Mouse (Mus musculus): ENCODE measurements at regions not wholly inside any gene's neighbourhood (a gene's known extent, or its start where the extent isn't known, plus 50 kb on each side); places are given as distances from the start of the nearest gene placed in this dataset.

- ATAC-seq (no peak; the same call in 1 of the 2 replicates), DNase-seq (peak; percentile 48)
- no peaks in the 10 kb centered on the region for H3K4me1 ChIP-seq (ENCODE audit: insufficient read depth)
- 49% methylated on average over 15 of the region's 15 CpGs for WGBS
- H3K4me3 ChIP-seq (ENCODE audit: low read depth, low read length): no peak overlapping the region
- no peak overlapping the region for H3K4me2 ChIP-seq (ENCODE audit: low read depth)
- H3K9ac ChIP-seq: no peak overlapping the region
- H3K27me3 ChIP-seq (ENCODE audit: insufficient read depth, low read length): no peaks in the 10 kb centered on the region
- H3K36me3 ChIP-seq (ENCODE audit: insufficient read depth): no peaks in the 10 kb centered on the region
- no peak for TF ChIP-seq CTCF (IDR thresholded peaks at IDR 0.05; ENCODE audit: low read depth)
- H3K9me3 ChIP-seq (ENCODE audit: low read length): no peaks in the 10 kb centered on the region
- no peak overlapping the region for H3K27ac ChIP-seq (ENCODE audit: low read depth, low read length)
Observed at GRCm38 (mm10) chr13:97645107-97646020, 115.1 kb downstream of the Gm10260 start.

GRCm38 (mm10) chr13:97640236-97640635, 120.2 kb downstream of the Gm10260 start:
- Histone ChIP-seq H3K27ac (ENCODE audit: low read depth, low read length) (no peak overlapping the region), H3K9me3 (ENCODE audit: low read length) (no peaks in the 10 kb centered on the region; the same call in 1 of the 2 replicates), H3K27me3 (ENCODE audit: insufficient read depth, low read length) (no peaks in the 10 kb centered on the region), H3K4me1 (ENCODE audit: insufficient read depth) (peaks cover 8% of the 10 kb centered on the region), H3K4me3 (ENCODE audit: low read depth, low read length) (no peak overlapping the region), H3K36me3 (ENCODE audit: insufficient read depth) (no peaks in the 10 kb centered on the region), H3K9ac (no peak overlapping the region), H3K4me2 (ENCODE audit: low read depth) (no peak overlapping the region)
- 82% methylated on average over 3 of the region's 3 CpGs for WGBS
- no peak for TF ChIP-seq CTCF (IDR thresholded peaks at IDR 0.05; ENCODE audit: low read depth)
- DNase-seq: no peak
- no peak for ATAC-seq

- Histone ChIP-seq H3K9ac (no peak overlapping the region), H3K27ac (ENCODE audit: low read depth, low read length) (no peak overlapping the region), H3K4me3 (ENCODE audit: low read depth, low read length) (no peak overlapping the region), H3K9me3 (ENCODE audit: low read length) (no peaks in the 10 kb centered on the region; the same call in 1 of the 2 replicates), H3K4me2 (ENCODE audit: low read depth) (no peak overlapping the region), H3K4me1 (ENCODE audit: insufficient read depth) (peaks cover 8% of the 10 kb centered on the region), H3K27me3 (ENCODE audit: insufficient read depth, low read length) (no peaks in the 10 kb centered on the region), H3K36me3 (ENCODE audit: insufficient read depth) (no peaks in the 10 kb centered on the region)
- no peak for DNase-seq
- WGBS: 72% methylated on average over 3 of the region's 3 CpGs
- no peak for TF ChIP-seq CTCF (IDR thresholded peaks at IDR 0.05; ENCODE audit: low read depth)
- no peak for ATAC-seq
Observed at GRCm38 (mm10) chr13:97639656-97640055, 120.8 kb downstream of the Gm10260 start.

- H3K4me1 ChIP-seq (ENCODE audit: insufficient read depth): peaks cover 15% of the 10 kb centered on the region
Observed at GRCm38 (mm10) chr13:97638457-97639088, 121.9 kb downstream of the Gm10260 start.

GRCm38 (mm10) chr13:97637506-97637905, 122.9 kb downstream of the Gm10260 start:
- no peak for TF ChIP-seq CTCF (IDR thresholded peaks at IDR 0.05; ENCODE audit: low read depth)
- H3K4me3 ChIP-seq (ENCODE audit: low read depth, low read length): no peak overlapping the region
- H3K27ac ChIP-seq (ENCODE audit: low read depth, low read length): no peak overlapping the region
- DNase-seq: no peak
- no peaks in the 10 kb centered on the region for H3K27me3 ChIP-seq (ENCODE audit: insufficient read depth, low read length)
- WGBS: 89% methylated on average over 6 of the region's 6 CpGs
- no peak for ATAC-seq
- no peak overlapping the region for H3K9ac ChIP-seq
- H3K4me2 ChIP-seq (ENCODE audit: low read depth): no peak overlapping the region
- H3K9me3 ChIP-seq (ENCODE audit: low read length): no peaks in the 10 kb centered on the region; the same call in 1 of the 2 replicates
- H3K4me1 ChIP-seq (ENCODE audit: insufficient read depth): peaks cover 18% of the 10 kb centered on the region
- no peaks in the 10 kb centered on the region for H3K36me3 ChIP-seq (ENCODE audit: insufficient read depth)

More at GRCm38 (mm10) chr13:97638457-97639088, 121.9 kb downstream of the Gm10260 start:
- Histone ChIP-seq H3K27ac (ENCODE audit: low read depth, low read length) (peak overlapping the region; percentile 35; the same call in 1 of the 2 replicates), H3K4me2 (ENCODE audit: low read depth) (no peak overlapping the region), H3K27me3 (ENCODE audit: insufficient read depth, low read length) (no peaks in the 10 kb centered on the region), H3K36me3 (ENCODE audit: insufficient read depth) (no peaks in the 10 kb centered on the region), H3K4me3 (ENCODE audit: low read depth, low read length) (no peak overlapping the region), H3K9ac (no peak overlapping the region), H3K9me3 (ENCODE audit: low read length) (no peaks in the 10 kb centered on the region; the same call in 1 of the 2 replicates)
- TF ChIP-seq CTCF (IDR thresholded peaks at IDR 0.05; ENCODE audit: low read depth): no peak
- DNase-seq (peak; percentile 64), ATAC-seq (peak; percentile 88)
- WGBS: 30% methylated on average over 5 of the region's 5 CpGs

GRCm38 (mm10) chr13:97634041-97634788, 126.2 kb downstream of the Gm10260 start:
- TF ChIP-seq CTCF (IDR thresholded peaks at IDR 0.05; ENCODE audit: low read depth): no peak
- 70% methylated on average over 8 of the region's 8 CpGs for WGBS
- Histone ChIP-seq H3K4me1 (ENCODE audit: insufficient read depth) (peaks cover 18% of the 10 kb centered on the region), H3K27me3 (ENCODE audit: insufficient read depth, low read length) (no peaks in the 10 kb centered on the region), H3K9ac (no peak overlapping the region), H3K4me3 (ENCODE audit: low read depth, low read length) (no peak overlapping the region), H3K36me3 (ENCODE audit: insufficient read depth) (no peaks in the 10 kb centered on the region), H3K4me2 (ENCODE audit: low read depth) (no peak overlapping the region), H3K27ac (ENCODE audit: low read depth, low read length) (peak overlapping the region; percentile 59; the same call in 1 of the 2 replicates), H3K9me3 (ENCODE audit: low read length) (no peaks in the 10 kb centered on the region; the same call in 1 of the 2 replicates)
- no peak for DNase-seq
- no peak; the same call in 1 of the 2 replicates for ATAC-seq
